In genomic region chr5:73796201-73796600, GRCm38 (mm10) we compare ENCODE assay signal across 12 mouse cellular contexts.
DNase-seq lines count a peak whose midpoint lies in the region; ATAC-seq lines count a peak whose summit lies in the region.
"Had no signal": no experiment of that assay in that cellular context is flagged by ENCODE, and none has a peak within 500 bp of the region (broad histone marks: within the 10 kb centered on the region; RNA-seq: fewer than 3 reads in every experiment).

No protein-coding gene starts in this region.

- no peaks in the 10 kb centered on the region for H3K36me3 ChIP-seq in forebrain, embryonic 16.5 days (ENCODE audit: control insufficient read depth, insufficient read depth)
- no peaks in the 10 kb centered on the region for H3K36me3 ChIP-seq in forebrain, embryonic 12.5 days (replicated peaks)
- H3K36me3 ChIP-seq: hindbrain, embryonic 15.5 days had no signal

- ATAC-seq in forebrain, embryonic 16.5 days = peak; percentile 40; the same call in 1 of the 2 replicates
- no peak for ATAC-seq in forebrain, embryonic 12.5 days (ENCODE audit: low FRiP score)
- no peak for ATAC-seq in CD4-positive, CD25-positive, alpha-beta regulatory T cell, adult 4 months
- ATAC-seq: Patski had no signal

- H3K27ac ChIP-seq in forebrain, embryonic 16.5 days (ENCODE audit: low read length) = peak overlapping the region; percentile 28
- no peak overlapping the region for H3K27ac ChIP-seq in forebrain, embryonic 12.5 days
- H3K27ac ChIP-seq: hindbrain, embryonic 15.5 days had no signal

- H3K9ac ChIP-seq in forebrain, embryonic 16.5 days (replicated peaks; ENCODE audit: low read depth, low read length) = no peak overlapping the region
- H3K9ac ChIP-seq in forebrain, embryonic 12.5 days = no peak overlapping the region
- H3K9ac ChIP-seq: hindbrain, embryonic 15.5 days had no signal

- H3K4me2 ChIP-seq in forebrain, embryonic 16.5 days (ENCODE audit: low read length) = no peak overlapping the region
- H3K4me2 ChIP-seq in forebrain, embryonic 12.5 days = no peak overlapping the region
- H3K4me2 ChIP-seq: hindbrain, embryonic 15.5 days had no signal

- no peak overlapping the region for H3K4me3 ChIP-seq in forebrain, embryonic 16.5 days (replicated peaks; ENCODE audit: low read length)
- no peak overlapping the region for H3K4me3 ChIP-seq in forebrain, embryonic 12.5 days (replicated peaks)
- H3K4me3 ChIP-seq: hindbrain, embryonic 15.5 days had no signal

- H3K27me3 ChIP-seq in forebrain, embryonic 16.5 days (replicated peaks; ENCODE audit: control insufficient read depth, insufficient read depth, low read length) = no peaks in the 10 kb centered on the region
- H3K27me3 ChIP-seq in forebrain, embryonic 12.5 days = no peaks in the 10 kb centered on the region
- H3K27me3 ChIP-seq: hindbrain, embryonic 15.5 days had no signal

- peak; percentile 31 for DNase-seq in layer of hippocampus, adult 11-12 months (ENCODE audit: low spot score)
- DNase-seq in layer of hippocampus, adult 9-10 months (ENCODE audit: low spot score) = no peak
- peak; percentile 26 for DNase-seq in brain, adult 2 months (ENCODE audit: low read depth, low spot score)
- peak; percentile 22 to 44 for DNase-seq in layer of hippocampus, postnatal 14 days (ENCODE audit: low spot score in 2 of 2)
- no peak for DNase-seq in thymus, postnatal 4 days
- DNase-seq: adrenal gland, postnatal 25 days; cerebellum, adult 9-10 months had no signal

- no peaks in the 10 kb centered on the region for H3K9me3 ChIP-seq in forebrain, embryonic 16.5 days (ENCODE audit: control insufficient read depth, low read length)
- no peaks in the 10 kb centered on the region for H3K9me3 ChIP-seq in forebrain, embryonic 12.5 days
- H3K9me3 ChIP-seq: hindbrain, embryonic 15.5 days had no signal

- WGBS in forebrain, embryonic 16.5 days = 45% methylated on average over 2 of the region's 2 CpGs
- WGBS in forebrain, embryonic 12.5 days = 74% methylated on average over 2 of the region's 2 CpGs

- H3K4me1 ChIP-seq in forebrain, embryonic 16.5 days (replicated peaks; ENCODE audit: control insufficient read depth, insufficient read depth, low read length) = peaks cover 6% of the 10 kb centered on the region; the same call in 1 of the 2 replicates
- H3K4me1 ChIP-seq in forebrain, embryonic 12.5 days = no peaks in the 10 kb centered on the region
- H3K4me1 ChIP-seq: hindbrain, embryonic 15.5 days had no signal

Comparison
In these comparisons a context has a peak if more than half of its experiments do, and no peak if none do; other contexts are left out.
1. DNase-seq: peak in layer of hippocampus, adult 11-12 months (single experiment), brain, adult 2 months (single experiment) and layer of hippocampus, postnatal 14 days (2 of 2); none in layer of hippocampus, adult 9-10 months (single experiment) and thymus, postnatal 4 days (single experiment).